Mouse (Mus musculus) MEL (cell line): ENCODE results near the gene Srprb.

Experiments
- CHD1 ChIP-seq: IDR thresholded peaks from 2 replicates; pipeline ENCODE4 v1.6.1; 2012; ENCODE audit warnings: low read depth, mild to moderate bottlenecking, inconsistent platforms, low read length, improper control_type of control experiment
- MAX ChIP-seq: IDR thresholded peaks from 2 replicates; pipeline ENCODE4 v1.6.1; 2011; ENCODE audit warnings: low read length, improper control_type of control experiment
- POLR2A ChIP-seq, 2 experiments: IDR thresholded peaks; 2 replicates each; pipeline ENCODE4 v1.6.1; 2011 to 2012; ENCODE audit warnings: low read length in 2 of 2, mild to moderate bottlenecking in 2 of 2, control low read depth in 1 of 2, improper control_type of control experiment in 1 of 2, low read depth in 1 of 2, moderate library complexity in 1 of 2; ENCODE audit not compliant: control insufficient read depth in 1 of 2, insufficient read depth in 1 of 2, poor library complexity in 1 of 2
- RAD21 ChIP-seq: IDR thresholded peaks from 2 replicates; pipeline ENCODE4 v1.6.1; 2011; ENCODE audit warnings: mild to moderate bottlenecking, low read depth, low read length, improper control_type of control experiment
- USF1 ChIP-seq: IDR thresholded peaks from 2 replicates; pipeline ENCODE4 v1.6.1; 2014; ENCODE audit warnings: low read depth, mild to moderate bottlenecking, inconsistent platforms, low read length, improper control_type of control experiment, moderate library complexity

- no peak for TF ChIP-seq POLR2A (IDR thresholded peaks at IDR 0.05; ENCODE audit: control insufficient read depth in 1 of 2, insufficient read depth in 1 of 2, low read depth in 1 of 2, low read length in 2 of 2, poor library complexity in 1 of 2)
- no peak for TF ChIP-seq MAX
- no peak for TF ChIP-seq USF1
- TF ChIP-seq CHD1, result no peak
- TF ChIP-seq RAD21, result no peak
These were observed 38.1 kb downstream of the Srprb start for GRCm38 (mm10) chr9:103163806-103164205.
